Mouse (Mus musculus): ENCODE results near the gene Mlx. TPM values are rescaled to one million over a fixed set of nuclear protein-coding genes. Genes with fewer than 3 reads are reported as not detected.

Mlx gene
- polyA plus RNA-seq, 1 experiment from 2014 or later: 92.9 TPM

DNA sequence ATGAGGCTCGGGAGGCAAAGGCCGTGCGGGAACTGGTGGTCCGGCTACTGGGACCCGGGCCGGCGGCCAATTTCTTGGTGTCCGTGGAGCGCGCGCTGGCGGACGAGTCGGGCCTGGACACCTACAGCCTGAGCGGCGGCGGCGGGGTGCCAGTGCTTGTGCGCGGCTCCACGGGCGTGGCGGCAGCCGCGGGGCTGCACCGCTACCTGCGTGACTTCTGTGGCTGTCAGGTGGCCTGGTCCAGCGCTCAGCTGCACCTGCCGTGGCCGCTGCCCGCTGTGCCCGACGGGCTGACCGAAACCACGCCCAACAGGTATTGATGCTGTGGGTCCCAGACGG, 16.9 kb upstream of the Mlx start:
- peak overlapping the region; percentile 79 for H3K4me3 ChIP-seq (replicated peaks; ENCODE audit: low read depth, low read length)
- no peaks in the 10 kb centered on the region for H3K27me3 ChIP-seq (ENCODE audit: control insufficient read depth, insufficient read depth, low read length)
- ATAC-seq (ENCODE audit: low FRiP score, low TSS enrichment) (peak; percentile 64; the same call in 1 of the 2 replicates), DNase-seq (no peak)
- peak overlapping the region; percentile 79 for H3K27ac ChIP-seq (replicated peaks; ENCODE audit: low read depth, low read length)
- no peaks in the 10 kb centered on the region for H3K36me3 ChIP-seq (ENCODE audit: control insufficient read depth, insufficient read depth, low read length)
- peaks cover 6% of the 10 kb centered on the region; the same call in 1 of the 2 replicates for H3K4me1 ChIP-seq (ENCODE audit: control insufficient read depth, insufficient read depth, low read length)
- H3K4me2 ChIP-seq (ENCODE audit: low read length): peak overlapping the region; percentile 95
- H3K9ac ChIP-seq (replicated peaks; ENCODE audit: low read length): peak overlapping the region; percentile 89
- no peaks in the 10 kb centered on the region for H3K9me3 ChIP-seq (ENCODE audit: control insufficient read depth, low read length)
- whole genome bisulfite sequencing: under 1% methylated on average over 36 of the region's 36 CpGs

GRCm38 (mm10) chr11:101070987-101071386, 16.1 kb upstream of the Mlx start:
- Histone ChIP-seq H3K4me3 (replicated peaks; ENCODE audit: low read depth, low read length) (peak overlapping the region; percentile 79; the same call in 1 of the 2 replicates), H3K36me3 (ENCODE audit: control insufficient read depth, insufficient read depth, low read length) (no peaks in the 10 kb centered on the region), H3K9ac (replicated peaks; ENCODE audit: low read length) (no peak overlapping the region), H3K4me2 (ENCODE audit: low read length) (peak overlapping the region; percentile 95), H3K4me1 (ENCODE audit: control insufficient read depth, insufficient read depth, low read length) (peaks cover 6% of the 10 kb centered on the region; the same call in 1 of the 2 replicates), H3K27ac (replicated peaks; ENCODE audit: low read depth, low read length) (no peak overlapping the region), H3K9me3 (ENCODE audit: control insufficient read depth, low read length) (no peaks in the 10 kb centered on the region), H3K27me3 (ENCODE audit: control insufficient read depth, insufficient read depth, low read length) (no peaks in the 10 kb centered on the region)
- WGBS: 75% methylated on average over 6 of the region's 6 CpGs
- DNase-seq (no peak), ATAC-seq (ENCODE audit: low FRiP score, low TSS enrichment) (no peak)

DNA sequence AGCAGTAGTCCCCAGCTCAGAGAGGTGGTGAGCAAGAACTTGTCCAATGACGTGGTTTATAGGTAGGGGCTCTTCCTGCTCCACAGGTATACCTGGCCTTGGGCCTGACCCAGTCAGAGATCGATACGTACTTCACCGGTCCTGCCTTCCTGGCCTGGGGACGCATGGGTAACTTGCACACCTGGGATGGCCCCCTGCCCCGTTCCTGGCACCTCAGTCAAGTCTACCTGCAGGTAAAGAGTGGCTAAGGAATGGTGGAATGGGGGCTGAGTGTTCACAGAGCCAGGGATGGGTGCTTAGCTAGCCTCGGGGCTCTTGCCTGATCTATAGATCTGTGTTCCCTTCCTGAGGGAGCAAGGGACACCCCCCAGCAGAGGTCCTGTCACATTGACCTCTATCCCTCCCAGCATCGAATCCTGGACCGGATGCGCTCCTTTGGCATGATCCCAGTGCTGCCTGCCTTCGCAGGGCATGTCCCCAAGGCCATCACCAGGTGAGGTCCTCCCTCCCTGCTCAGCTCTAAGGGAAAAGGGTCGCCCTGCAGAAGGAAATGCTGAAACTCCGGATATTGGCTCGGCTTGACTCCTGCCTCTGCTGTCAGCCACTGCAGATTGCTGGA, 15.2 kb upstream of the Mlx start:
- no peak overlapping the region for H3K27ac ChIP-seq (replicated peaks; ENCODE audit: low read depth, low read length)
- H3K9me3 ChIP-seq (ENCODE audit: control insufficient read depth, low read length): no peaks in the 10 kb centered on the region
- WGBS: 67% methylated on average over 14 of the region's 14 CpGs
- H3K27me3 ChIP-seq (ENCODE audit: control insufficient read depth, insufficient read depth, low read length): no peaks in the 10 kb centered on the region
- ATAC-seq (ENCODE audit: low FRiP score, low TSS enrichment): no peak
- no peak for DNase-seq
- no peak overlapping the region for H3K9ac ChIP-seq (replicated peaks; ENCODE audit: low read length)
- H3K4me1 ChIP-seq (ENCODE audit: control insufficient read depth, insufficient read depth, low read length): peaks cover 6% of the 10 kb centered on the region; the same call in 1 of the 2 replicates
- no peak overlapping the region for H3K4me3 ChIP-seq (replicated peaks; ENCODE audit: low read depth, low read length)
- no peaks in the 10 kb centered on the region for H3K36me3 ChIP-seq (ENCODE audit: control insufficient read depth, insufficient read depth, low read length)
- H3K4me2 ChIP-seq (ENCODE audit: low read length): no peak overlapping the region

GRCm38 (mm10) chr11:101078121-101078520, 9.0 kb upstream of the Mlx start, which contains the start of gene Hsd17b1:
Hsd17b1 (plus strand) TSS chr11:101078411.
- ATAC-seq (ENCODE audit: low FRiP score, low TSS enrichment): no peak
- no peaks in the 10 kb centered on the region for H3K36me3 ChIP-seq (ENCODE audit: control insufficient read depth, insufficient read depth, low read length)
- DNase-seq: no peak
- no peak within 1 kb of the TSS for H3K9ac ChIP-seq (replicated peaks; ENCODE audit: low read length)
- peaks cover 39% of the 10 kb centered on the region for H3K27me3 ChIP-seq (ENCODE audit: control insufficient read depth, insufficient read depth, low read length)
- no peak within 1 kb of the TSS for H3K4me2 ChIP-seq (ENCODE audit: low read length)
- 64% methylated on average over 9 of the region's 9 CpGs for WGBS
- no peaks in the 10 kb centered on the region for H3K9me3 ChIP-seq (ENCODE audit: control insufficient read depth, low read length)
- peaks cover 10% of the 10 kb centered on the region for H3K4me1 ChIP-seq (ENCODE audit: control insufficient read depth, insufficient read depth, low read length)
- H3K4me3 ChIP-seq (replicated peaks; ENCODE audit: low read depth, low read length): no peak within 1 kb of the TSS
- no peak within 1 kb of the TSS for H3K27ac ChIP-seq (replicated peaks; ENCODE audit: low read depth, low read length)

DNA sequence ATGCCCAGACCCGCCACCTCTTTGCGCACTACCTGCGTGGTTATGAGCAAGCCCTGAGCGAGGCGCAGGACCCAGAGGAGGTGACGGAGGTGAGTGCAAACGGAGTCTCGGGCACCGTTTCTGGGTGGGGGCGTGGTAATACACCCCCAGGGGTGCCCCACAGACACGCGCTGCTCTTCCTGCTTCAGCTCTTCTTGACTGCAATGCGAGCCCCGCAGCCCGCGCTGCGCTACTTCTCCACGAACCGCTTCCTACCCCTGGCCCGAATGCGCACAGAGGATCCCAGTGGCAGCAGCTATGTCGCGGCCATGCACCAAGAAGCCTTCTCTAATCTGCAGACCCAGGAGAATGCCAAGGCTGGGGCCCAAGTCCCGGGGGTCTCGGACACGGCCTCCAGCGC, 7.3 kb upstream of the Mlx start:
- ATAC-seq (ENCODE audit: low FRiP score, low TSS enrichment): no peak
- WGBS: 4% methylated on average over 27 of the region's 27 CpGs
- peaks cover 39% of the 10 kb centered on the region for H3K27me3 ChIP-seq (ENCODE audit: control insufficient read depth, insufficient read depth, low read length)
- no peak overlapping the region for H3K4me2 ChIP-seq (ENCODE audit: low read length)
- DNase-seq: no peak
- H3K9ac ChIP-seq (replicated peaks; ENCODE audit: low read length): no peak overlapping the region
- H3K36me3 ChIP-seq (ENCODE audit: control insufficient read depth, insufficient read depth, low read length): peaks cover 2% of the 10 kb centered on the region; the same call in 1 of the 2 replicates
- H3K4me3 ChIP-seq (replicated peaks; ENCODE audit: low read depth, low read length): no peak overlapping the region
- no peaks in the 10 kb centered on the region for H3K9me3 ChIP-seq (ENCODE audit: control insufficient read depth, low read length)
- peaks cover 14% of the 10 kb centered on the region for H3K4me1 ChIP-seq (ENCODE audit: control insufficient read depth, insufficient read depth, low read length)
- no peak overlapping the region for H3K27ac ChIP-seq (replicated peaks; ENCODE audit: low read depth, low read length)

DNA sequence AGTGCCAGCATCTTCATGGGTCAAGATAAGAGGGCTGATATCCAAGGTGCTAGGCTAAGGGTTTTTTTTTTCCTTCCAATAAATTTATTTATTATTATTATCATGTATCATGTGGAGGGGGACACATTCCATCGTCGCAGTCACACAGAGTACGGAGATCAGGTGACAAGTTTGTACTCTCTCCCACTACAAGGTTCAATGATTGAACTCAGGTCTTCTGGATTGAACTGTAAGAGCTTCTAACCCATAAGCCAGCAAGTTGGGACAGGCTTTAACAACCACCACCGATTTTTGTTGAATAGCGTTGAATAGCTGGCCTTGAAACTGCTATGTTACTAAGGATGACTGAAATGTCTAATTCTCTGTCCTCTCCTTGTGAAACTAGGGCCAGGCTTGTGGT, 6.7 kb upstream of the Mlx start:
- Histone ChIP-seq H3K36me3 (ENCODE audit: control insufficient read depth, insufficient read depth, low read length) (peaks cover 6% of the 10 kb centered on the region; the same call in 1 of the 2 replicates), H3K4me2 (ENCODE audit: low read length) (no peak overlapping the region), H3K27me3 (ENCODE audit: control insufficient read depth, insufficient read depth, low read length) (peaks cover 39% of the 10 kb centered on the region), H3K9me3 (ENCODE audit: control insufficient read depth, low read length) (no peaks in the 10 kb centered on the region), H3K9ac (replicated peaks; ENCODE audit: low read length) (no peak overlapping the region), H3K27ac (replicated peaks; ENCODE audit: low read depth, low read length) (no peak overlapping the region), H3K4me1 (ENCODE audit: control insufficient read depth, insufficient read depth, low read length) (peaks cover 14% of the 10 kb centered on the region), H3K4me3 (replicated peaks; ENCODE audit: low read depth, low read length) (no peak overlapping the region)
- DNase-seq (no peak), ATAC-seq (ENCODE audit: low FRiP score, low TSS enrichment) (no peak)
- 58% methylated on average over 5 of the region's 5 CpGs for WGBS

- H3K27ac ChIP-seq (replicated peaks; ENCODE audit: low read depth, low read length): peak overlapping the region; percentile 89
- DNase-seq: no peak
- peak overlapping the region; percentile 84 for H3K9ac ChIP-seq (replicated peaks; ENCODE audit: low read length)
- 7% methylated on average over 10 of the region's 10 CpGs for WGBS
- H3K4me3 ChIP-seq (replicated peaks; ENCODE audit: low read depth, low read length): peak overlapping the region; percentile 68
- H3K4me2 ChIP-seq (ENCODE audit: low read length): peak overlapping the region; percentile 100
- H3K27me3 ChIP-seq (ENCODE audit: control insufficient read depth, insufficient read depth, low read length): peaks cover 39% of the 10 kb centered on the region
- peaks cover 10% of the 10 kb centered on the region; the same call in 1 of the 2 replicates for H3K36me3 ChIP-seq (ENCODE audit: control insufficient read depth, insufficient read depth, low read length)
- H3K4me1 ChIP-seq (ENCODE audit: control insufficient read depth, insufficient read depth, low read length): peaks cover 23% of the 10 kb centered on the region
- ATAC-seq (ENCODE audit: low FRiP score, low TSS enrichment): no peak
- no peaks in the 10 kb centered on the region for H3K9me3 ChIP-seq (ENCODE audit: control insufficient read depth, low read length)
Measured at GRCm38 (mm10) chr11:101081659-101082058, 5.4 kb upstream of the Mlx start.

GRCm38 (mm10) chr11:101082208-101083082, 4.6 kb upstream of the Mlx start, which contains the start of gene Coasy:
Coasy (plus strand) TSS chr11:101082565.
- peak within 1 kb of the TSS; percentile 100 for H3K4me2 ChIP-seq (ENCODE audit: low read length)
- DNase-seq (peak; percentile 94), ATAC-seq (ENCODE audit: low FRiP score, low TSS enrichment) (peak; percentile 86)
- no peaks in the 10 kb centered on the region for H3K9me3 ChIP-seq (ENCODE audit: control insufficient read depth, low read length)
- under 1% methylated on average over 51 of the region's 51 CpGs for WGBS
- H3K36me3 ChIP-seq (ENCODE audit: control insufficient read depth, insufficient read depth, low read length): peaks cover 10% of the 10 kb centered on the region; the same call in 1 of the 2 replicates
- peaks cover 38% of the 10 kb centered on the region for H3K27me3 ChIP-seq (ENCODE audit: control insufficient read depth, insufficient read depth, low read length)
- peak within 1 kb of the TSS; percentile 84 for H3K9ac ChIP-seq (replicated peaks; ENCODE audit: low read length)
- peak within 1 kb of the TSS; percentile 68 for H3K4me3 ChIP-seq (replicated peaks; ENCODE audit: low read depth, low read length)
- peak within 1 kb of the TSS; percentile 89 for H3K27ac ChIP-seq (replicated peaks; ENCODE audit: low read depth, low read length)
- peaks cover 25% of the 10 kb centered on the region for H3K4me1 ChIP-seq (ENCODE audit: control insufficient read depth, insufficient read depth, low read length)

Measured in midbrain, embryonic 14.5 days (tissue).